Mouse (Mus musculus): ENCODE results near the gene Lce6a. TPM values are rescaled to one million over a fixed set of nuclear protein-coding genes. Genes with fewer than 3 reads are reported as not detected.

Gene Lce6a
- polyA plus RNA-seq, 1 experiment from 2014 or later = 2.1 TPM

DNA sequence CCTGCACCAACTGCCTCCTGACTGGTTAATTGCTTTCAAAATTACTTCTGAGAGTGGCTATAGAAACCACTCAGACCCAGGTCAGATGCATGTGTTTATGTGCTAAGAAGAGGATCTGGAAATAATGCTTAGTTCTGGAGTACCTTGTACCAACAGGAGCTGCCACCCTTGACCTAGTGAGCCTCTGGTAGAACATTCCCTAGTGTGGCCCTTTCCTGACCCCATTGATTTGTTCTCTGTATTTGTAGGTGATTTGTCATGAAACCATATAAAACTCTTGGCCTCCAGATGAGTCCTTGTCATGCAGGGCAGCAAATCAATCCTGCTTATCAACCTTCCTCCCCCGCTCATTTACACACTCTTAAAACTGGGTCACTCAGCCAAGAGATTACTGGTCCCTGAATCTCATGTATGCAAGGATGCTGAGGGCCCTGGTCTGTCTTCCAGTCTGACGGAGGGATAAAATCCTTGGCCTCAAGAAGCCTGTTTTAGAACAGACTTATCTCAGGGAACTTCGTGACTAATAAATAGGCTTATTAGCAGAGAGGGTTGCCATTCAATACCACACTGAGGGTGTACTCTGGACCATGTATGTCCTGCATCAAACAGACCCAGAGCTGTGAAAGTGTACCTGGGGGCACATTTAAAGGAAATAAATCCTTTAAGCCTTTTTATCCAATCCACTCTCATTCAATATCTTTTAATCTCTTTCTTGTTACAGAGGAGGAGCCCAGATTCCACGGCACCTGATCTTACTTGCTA is 42.6 kb downstream of the Lce6a start:
- Histone ChIP-seq H3K27ac (ENCODE audit: low read depth, low read length) (peak overlapping the region; percentile 62), H3K36me3 (ENCODE audit: control insufficient read depth, insufficient read depth) (no peaks in the 10 kb centered on the region), H3K9me3 (ENCODE audit: control insufficient read depth) (no peaks in the 10 kb centered on the region), H3K9ac (ENCODE audit: low read depth, low read length) (no peak overlapping the region), H3K4me1 (replicated peaks; ENCODE audit: control insufficient read depth, insufficient read depth, low read length) (no peaks in the 10 kb centered on the region), H3K4me2 (replicated peaks; ENCODE audit: low read depth) (no peak overlapping the region), H3K27me3 (replicated peaks; ENCODE audit: control insufficient read depth, insufficient read depth, low read length) (no peaks in the 10 kb centered on the region), H3K4me3 (ENCODE audit: low read depth, low read length) (no peak overlapping the region)
- TF ChIP-seq CTCF (IDR thresholded peaks at IDR 0.05; ENCODE audit: low read depth) = no peak
- WGBS = 27% methylated on average over 4 of the region's 4 CpGs
- peak; percentile 79 for ATAC-seq

DNA sequence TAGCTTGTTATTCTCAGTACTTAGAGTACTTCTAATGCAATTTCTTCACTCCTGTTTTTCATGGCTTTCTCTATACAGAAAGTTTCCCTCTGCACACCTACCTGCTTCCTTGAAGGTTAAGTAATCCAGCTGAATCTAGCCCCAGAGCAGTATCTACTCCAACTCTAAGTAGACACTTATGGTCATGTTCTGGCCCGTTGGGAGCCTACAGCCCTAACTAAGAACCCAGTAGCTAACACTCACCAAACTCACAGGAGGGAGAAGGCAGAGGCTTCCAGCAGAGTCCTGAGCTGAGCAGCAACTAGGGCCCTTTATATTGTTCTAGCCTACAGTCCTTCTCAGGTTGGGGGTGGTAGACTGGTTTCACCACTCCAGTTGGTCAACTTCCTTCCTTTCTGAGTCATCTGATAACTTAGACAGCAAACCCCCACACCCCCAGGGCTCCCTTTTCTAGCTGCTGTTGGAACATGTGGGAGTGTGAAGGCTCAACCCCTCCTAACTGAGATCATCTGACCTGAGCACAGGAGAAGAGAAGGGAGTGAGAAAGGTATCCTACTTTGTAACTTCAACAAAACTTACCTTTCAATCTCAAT is 47.9 kb downstream of the Lce6a start, which contains the start of gene Ivl:
Gene Ivl (minus strand): TSS at position 287 of the 593 bp plus-strand sequence.
- no peaks in the 10 kb centered on the region for H3K9me3 ChIP-seq (ENCODE audit: control insufficient read depth)
- no peak within 1 kb of the TSS for H3K4me2 ChIP-seq (replicated peaks; ENCODE audit: low read depth)
- H3K27ac ChIP-seq (ENCODE audit: low read depth, low read length) = no peak within 1 kb of the TSS
- H3K4me1 ChIP-seq (replicated peaks; ENCODE audit: control insufficient read depth, insufficient read depth, low read length) = no peaks in the 10 kb centered on the region
- no peak for ATAC-seq
- no peak within 1 kb of the TSS for H3K9ac ChIP-seq (ENCODE audit: low read depth, low read length)
- H3K27me3 ChIP-seq (replicated peaks; ENCODE audit: control insufficient read depth, insufficient read depth, low read length) = no peaks in the 10 kb centered on the region
- H3K36me3 ChIP-seq (ENCODE audit: control insufficient read depth, insufficient read depth) = no peaks in the 10 kb centered on the region
- no peak for TF ChIP-seq CTCF (IDR thresholded peaks at IDR 0.05; ENCODE audit: low read depth)
- H3K4me3 ChIP-seq (ENCODE audit: low read depth, low read length) = no peak within 1 kb of the TSS
- WGBS = 70% methylated on average over 1 of the region's 1 CpGs

DNA sequence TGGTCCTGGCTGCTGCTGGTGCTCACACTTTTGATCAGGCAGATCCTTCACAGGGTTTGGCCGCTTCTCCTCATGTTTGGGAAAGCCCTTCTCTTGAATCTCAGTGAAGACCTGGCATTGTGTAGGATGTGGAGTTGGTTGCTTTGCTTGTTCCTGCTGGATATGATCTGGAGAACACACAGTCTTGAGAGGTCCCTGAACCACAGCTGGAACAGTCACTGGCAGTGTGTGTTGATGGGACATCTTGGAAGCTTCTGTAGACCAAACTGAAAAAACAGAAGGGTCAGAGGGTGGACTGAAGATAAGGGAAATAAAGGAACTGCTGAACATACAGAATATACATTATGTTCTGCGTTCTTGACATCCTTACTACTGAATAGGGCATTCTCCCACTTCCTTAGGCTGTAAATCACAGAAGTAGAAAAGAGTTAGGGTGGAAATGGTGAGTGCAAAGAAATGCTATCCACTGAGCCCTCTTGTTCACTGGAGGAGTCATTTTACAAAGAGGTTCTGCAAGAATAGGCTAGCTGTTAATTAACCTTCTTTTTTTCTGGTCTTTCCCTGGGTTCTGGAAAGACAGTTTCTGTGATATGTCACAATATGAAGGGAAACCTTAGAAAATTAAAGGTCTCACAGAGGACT is 48.8 kb downstream of the Lce6a start:
- Histone ChIP-seq H3K36me3 (ENCODE audit: control insufficient read depth, insufficient read depth) (no peaks in the 10 kb centered on the region), H3K4me2 (replicated peaks; ENCODE audit: low read depth) (no peak overlapping the region), H3K27me3 (replicated peaks; ENCODE audit: control insufficient read depth, insufficient read depth, low read length) (no peaks in the 10 kb centered on the region), H3K4me3 (ENCODE audit: low read depth, low read length) (no peak overlapping the region), H3K9ac (ENCODE audit: low read depth, low read length) (no peak overlapping the region), H3K4me1 (replicated peaks; ENCODE audit: control insufficient read depth, insufficient read depth, low read length) (no peaks in the 10 kb centered on the region), H3K9me3 (ENCODE audit: control insufficient read depth) (no peaks in the 10 kb centered on the region), H3K27ac (ENCODE audit: low read depth, low read length) (no peak overlapping the region)
- TF ChIP-seq CTCF (IDR thresholded peaks at IDR 0.05; ENCODE audit: low read depth) = no peak
- 45% methylated on average over 2 of the region's 2 CpGs for WGBS
- no peak for ATAC-seq

Other genes with a start within 250 kb of the Lce6a start
- gene Sprr2h, start 236.0 kb downstream of the Lce6a start, polyA plus RNA-seq (2015; fragmentation: Nextera tagmentation; extraction: Ambion mirVana) = not detected in 2 replicates
- not detected in 2 replicates for gene Sprr2i, start 213.7 kb downstream of the Lce6a start, polyA plus RNA-seq (2015; fragmentation: Nextera tagmentation; extraction: Ambion mirVana)
- gene Sprr2j-ps, start 203.6 kb downstream of the Lce6a start, polyA plus RNA-seq (2015; fragmentation: Nextera tagmentation; extraction: Ambion mirVana) = not detected in 2 replicates
- gene Gm9774, start 192.2 kb downstream of the Lce6a start, polyA plus RNA-seq (2015; fragmentation: Nextera tagmentation; extraction: Ambion mirVana) = 7.5 and 8.9 TPM in 2 replicates
- gene Sprr2k, start 189.1 kb downstream of the Lce6a start, polyA plus RNA-seq (2015; fragmentation: Nextera tagmentation; extraction: Ambion mirVana) = not detected in 2 replicates
- not detected in 2 replicates for gene Sprr1b, start 182.9 kb downstream of the Lce6a start, polyA plus RNA-seq (2015; fragmentation: Nextera tagmentation; extraction: Ambion mirVana)
- not detected in 2 replicates for gene Sprr3, start 162.9 kb downstream of the Lce6a start, polyA plus RNA-seq (2015; fragmentation: Nextera tagmentation; extraction: Ambion mirVana)
- gene Sprr1a, start 135.8 kb downstream of the Lce6a start, polyA plus RNA-seq (2015; fragmentation: Nextera tagmentation; extraction: Ambion mirVana) = 3.8 and 5.4 TPM in 2 replicates
- not detected in 2 replicates for gene Sprr4, start 121.2 kb downstream of the Lce6a start, polyA plus RNA-seq (2015; fragmentation: Nextera tagmentation; extraction: Ambion mirVana)
- not detected in 2 replicates for gene 2310046K23Rik, start 87.1 kb downstream of the Lce6a start, polyA plus RNA-seq (2015; fragmentation: Nextera tagmentation; extraction: Ambion mirVana)
- 0.47 and 0.80 TPM in 2 replicates for gene Ivl, start 47.9 kb downstream of the Lce6a start, polyA plus RNA-seq (2015; fragmentation: Nextera tagmentation; extraction: Ambion mirVana)
- 96.4 and 137 TPM in 2 replicates for gene Smcp, start 32.7 kb downstream of the Lce6a start, polyA plus RNA-seq (2015; fragmentation: Nextera tagmentation; extraction: Ambion mirVana)
- 0.18 and 0.34 TPM in 2 replicates for gene 2210017I01Rik, start 14.2 kb downstream of the Lce6a start, polyA plus RNA-seq (2015; fragmentation: Nextera tagmentation; extraction: Ambion mirVana)
- 0.46 and 0.73 TPM in 2 replicates for gene Lce1a1, start 26.6 kb upstream of the Lce6a start, polyA plus RNA-seq (2015; fragmentation: Nextera tagmentation; extraction: Ambion mirVana)
- not detected in 2 replicates for gene Lce1b, start 35.3 kb upstream of the Lce6a start, polyA plus RNA-seq (2015; fragmentation: Nextera tagmentation; extraction: Ambion mirVana)
- gene Lce1a2, start 48.7 kb upstream of the Lce6a start, polyA plus RNA-seq (2015; fragmentation: Nextera tagmentation; extraction: Ambion mirVana) = not detected in 2 replicates
- not detected in 2 replicates for gene Lce1c, start 57.6 kb upstream of the Lce6a start, polyA plus RNA-seq (2015; fragmentation: Nextera tagmentation; extraction: Ambion mirVana)
- gene Lce1d, start 65.5 kb upstream of the Lce6a start, polyA plus RNA-seq (2015; fragmentation: Nextera tagmentation; extraction: Ambion mirVana) = not detected in 2 replicates
- gene Lce1e, start 87.4 kb upstream of the Lce6a start, polyA plus RNA-seq (2015; fragmentation: Nextera tagmentation; extraction: Ambion mirVana) = not detected in 2 replicates
- not detected in 2 replicates for gene Lce1f, start 98.7 kb upstream of the Lce6a start, polyA plus RNA-seq (2015; fragmentation: Nextera tagmentation; extraction: Ambion mirVana)
- not detected in 2 replicates for gene Gm38119, start 117.4 kb upstream of the Lce6a start, polyA plus RNA-seq (2015; fragmentation: Nextera tagmentation; extraction: Ambion mirVana)
- gene Lce1g, start 130.7 kb upstream of the Lce6a start, polyA plus RNA-seq (2015; fragmentation: Nextera tagmentation; extraction: Ambion mirVana) = not detected in 2 replicates
- gene Lce1h, start 143.4 kb upstream of the Lce6a start, polyA plus RNA-seq (2015; fragmentation: Nextera tagmentation; extraction: Ambion mirVana) = not detected in 2 replicates
- not detected in 2 replicates for gene Lce1i, start 157.2 kb upstream of the Lce6a start, polyA plus RNA-seq (2015; fragmentation: Nextera tagmentation; extraction: Ambion mirVana)
- gene Lce1j, start 168.9 kb upstream of the Lce6a start, polyA plus RNA-seq (2015; fragmentation: Nextera tagmentation; extraction: Ambion mirVana) = not detected in 2 replicates
- gene Lce1k, start 186.2 kb upstream of the Lce6a start, polyA plus RNA-seq (2015; fragmentation: Nextera tagmentation; extraction: Ambion mirVana) = not detected in 2 replicates
- not detected in 2 replicates for gene Kprp, start 205.6 kb upstream of the Lce6a start, polyA plus RNA-seq (2015; fragmentation: Nextera tagmentation; extraction: Ambion mirVana)
- not detected in 2 replicates for gene Lce1l, start 229.6 kb upstream of the Lce6a start, polyA plus RNA-seq (2015; fragmentation: Nextera tagmentation; extraction: Ambion mirVana)
- gene 2310050C09Rik, start 248.6 kb upstream of the Lce6a start, polyA plus RNA-seq (2015; fragmentation: Nextera tagmentation; extraction: Ambion mirVana) = not detected in 2 replicates

Measured in intestine, postnatal 0 days (tissue).